Mouse (Mus musculus): ENCODE measurements around the gene Adamts12.

Gene Adamts12

GRCm38 (mm10) chr15:11064558-11065411 lies at the start of gene Adamts12:
Adamts12 (plus strand) TSS chr15:11064790.
- no peak for DNase-seq (ENCODE audit: low read depth, low spot score)

GRCm38 (mm10) chr15:11014931-11015330 lies 49.7 kb upstream of the Adamts12 start:
- DNase-seq (ENCODE audit: low read depth, low spot score) = no peak

GRCm38 (mm10) chr15:11026801-11027561 lies 37.6 kb upstream of the Adamts12 start:
- no peak for DNase-seq (ENCODE audit: low read depth, low spot score)

- no peak for DNase-seq (ENCODE audit: low read depth, low spot score)
Observed at GRCm38 (mm10) chr15:11030188-11030587, 34.4 kb upstream of the Adamts12 start.

GRCm38 (mm10) chr15:11035947-11036474 lies 28.6 kb upstream of the Adamts12 start:
- DNase-seq (ENCODE audit: low read depth, low spot score) = no peak

- no peak for DNase-seq (ENCODE audit: low read depth, low spot score)
Observed at GRCm38 (mm10) chr15:11036535-11037375, 27.8 kb upstream of the Adamts12 start.

- no peak for DNase-seq (ENCODE audit: low read depth, low spot score)
Observed at GRCm38 (mm10) chr15:11037376-11037695, 27.3 kb upstream of the Adamts12 start.

GRCm38 (mm10) chr15:11037711-11038110 lies 26.9 kb upstream of the Adamts12 start, which contains the start of gene Rxfp3:
Rxfp3 (minus strand) TSS chr15:11037991.
- no peak for DNase-seq (ENCODE audit: low read depth, low spot score)

- DNase-seq (ENCODE audit: low read depth, low spot score) = peak; percentile 49
Observed at GRCm38 (mm10) chr15:11038476-11038875, 26.1 kb upstream of the Adamts12 start.

GRCm38 (mm10) chr15:11040067-11040466 lies 24.5 kb upstream of the Adamts12 start:
- DNase-seq (ENCODE audit: low read depth, low spot score) = no peak

GRCm38 (mm10) chr15:11041229-11041628 lies 23.4 kb upstream of the Adamts12 start:
- no peak for DNase-seq (ENCODE audit: low read depth, low spot score)

GRCm38 (mm10) chr15:11042828-11043227 lies 21.8 kb upstream of the Adamts12 start:
- DNase-seq (ENCODE audit: low read depth, low spot score) = no peak

- no peak for DNase-seq (ENCODE audit: low read depth, low spot score)
Observed at GRCm38 (mm10) chr15:11053678-11054439, 10.7 kb upstream of the Adamts12 start.

- no peak for DNase-seq (ENCODE audit: low read depth, low spot score)
Observed at GRCm38 (mm10) chr15:11054440-11055080, 10.0 kb upstream of the Adamts12 start.

- no peak for DNase-seq (ENCODE audit: low read depth, low spot score)
Observed at GRCm38 (mm10) chr15:11062903-11063302, 1.7 kb upstream of the Adamts12 start.

GRCm38 (mm10) chr15:11064160-11064557 lies 431 bp upstream of the Adamts12 start:
- no peak for DNase-seq (ENCODE audit: low read depth, low spot score)

GRCm38 (mm10) chr15:11065528-11066171 lies 1.1 kb downstream of the Adamts12 start:
- DNase-seq (ENCODE audit: low read depth, low spot score) = no peak

- DNase-seq (ENCODE audit: low read depth, low spot score) = no peak
Observed at GRCm38 (mm10) chr15:11066299-11066698, 1.7 kb downstream of the Adamts12 start.

- DNase-seq (ENCODE audit: low read depth, low spot score) = no peak
Observed at GRCm38 (mm10) chr15:11067891-11068290, 3.3 kb downstream of the Adamts12 start.

Measured in A20 (cell line).